Mouse (Mus musculus): Measurements from ENCODE around the gene Ppia. TPM values are rescaled to one million over a fixed set of nuclear protein-coding genes. Genes with fewer than 3 reads are reported as not detected.

Gene Ppia
- polyA plus RNA-seq, 1 experiment from 2014 or later, result 4,780 TPM

- DNase-seq (ENCODE audit: low spot score) (no peak), ATAC-seq (ENCODE audit: insufficient read depth, low FRiP score, low TSS enrichment) (no peak)
- Histone ChIP-seq H3K4me3 (ENCODE audit: low read depth, low read length) (no peak overlapping the region), H3K27me3 (ENCODE audit: control insufficient read depth, insufficient read depth, low read length) (no peaks in the 10 kb centered on the region), H3K4me1 (ENCODE audit: control insufficient read depth, insufficient read depth, low read length) (no peaks in the 10 kb centered on the region), H3K9me3 (ENCODE audit: control insufficient read depth, low read length) (no peaks in the 10 kb centered on the region), H3K9ac (ENCODE audit: low read length) (no peak overlapping the region), H3K4me2 (ENCODE audit: low read depth) (no peak overlapping the region), H3K27ac (ENCODE audit: low read depth, low read length) (no peak overlapping the region), H3K36me3 (ENCODE audit: control insufficient read depth, insufficient read depth, low read length) (no peaks in the 10 kb centered on the region)
- 90% methylated on average over 6 of the region's 6 CpGs for WGBS
Observed at GRCm38 (mm10) chr11:6463159-6463837, 48.1 kb downstream of the Ppia start.

- Histone ChIP-seq H3K4me3 (ENCODE audit: low read depth, low read length) (no peak overlapping the region), H3K27ac (ENCODE audit: low read depth, low read length) (no peak overlapping the region), H3K36me3 (ENCODE audit: control insufficient read depth, insufficient read depth, low read length) (no peaks in the 10 kb centered on the region), H3K4me1 (ENCODE audit: control insufficient read depth, insufficient read depth, low read length) (no peaks in the 10 kb centered on the region), H3K27me3 (ENCODE audit: control insufficient read depth, insufficient read depth, low read length) (no peaks in the 10 kb centered on the region), H3K9me3 (ENCODE audit: control insufficient read depth, low read length) (no peaks in the 10 kb centered on the region), H3K9ac (ENCODE audit: low read length) (no peak overlapping the region), H3K4me2 (ENCODE audit: low read depth) (no peak overlapping the region)
- DNase-seq (ENCODE audit: low spot score), result peak; percentile 77
- 42% methylated on average over 4 of the region's 4 CpGs for WGBS
- peak; percentile 53; the same call in 1 of the 2 replicates for ATAC-seq (ENCODE audit: insufficient read depth, low FRiP score, low TSS enrichment)
Observed at GRCm38 (mm10) chr11:6465122-6465521, 49.9 kb downstream of the Ppia start.

GRCm38 (mm10) chr11:6468541-6468940 lies 53.3 kb downstream of the Ppia start:
- H3K9me3 ChIP-seq (ENCODE audit: control insufficient read depth, low read length), result no peaks in the 10 kb centered on the region

More at GRCm38 (mm10) chr11:6468541-6468940, 53.3 kb downstream of the Ppia start:
- Histone ChIP-seq H3K4me1 (ENCODE audit: control insufficient read depth, insufficient read depth, low read length) (peaks cover 15% of the 10 kb centered on the region), H3K4me2 (ENCODE audit: low read depth) (no peak overlapping the region), H3K36me3 (ENCODE audit: control insufficient read depth, insufficient read depth, low read length) (no peaks in the 10 kb centered on the region), H3K27ac (ENCODE audit: low read depth, low read length) (no peak overlapping the region), H3K27me3 (ENCODE audit: control insufficient read depth, insufficient read depth, low read length) (no peaks in the 10 kb centered on the region), H3K4me3 (ENCODE audit: low read depth, low read length) (no peak overlapping the region), H3K9ac (ENCODE audit: low read length) (no peak overlapping the region)
- ATAC-seq (ENCODE audit: insufficient read depth, low FRiP score, low TSS enrichment), result no peak
- 92% methylated on average over 2 of the region's 2 CpGs for WGBS
- DNase-seq (ENCODE audit: low spot score), result no peak

Small RNA genes lying within 50 kb of the gene (microRNA-seq; reads per million reads assigned to microRNA genes)
- 0.78 reads per million for gene Mir7651

Other genes with a start within 250 kb of the Ppia start
- gene A730071L15Rik, start 215.4 kb upstream of the Ppia start, polyA plus RNA-seq (2014; fragmentation: Nextera tagmentation; extraction: Ambion mirVana), result 0.58 and 0.70 TPM in 2 replicates
- 50.9 and 52.0 TPM in 2 replicates for gene Nudcd3, start 215.0 kb upstream of the Ppia start, polyA plus RNA-seq (2014; fragmentation: Nextera tagmentation; extraction: Ambion mirVana)
- gene Npc1l1, start 185.3 kb upstream of the Ppia start, polyA plus RNA-seq (2014; fragmentation: Nextera tagmentation; extraction: Ambion mirVana), result not detected in 2 replicates
- gene Ddx56, start 147.7 kb upstream of the Ppia start, polyA plus RNA-seq (2014; fragmentation: Nextera tagmentation; extraction: Ambion mirVana), result 105 and 107 TPM in 2 replicates
- 145 and 154 TPM in 2 replicates for gene Tmed4, start 140.6 kb upstream of the Ppia start, polyA plus RNA-seq (2014; fragmentation: Nextera tagmentation; extraction: Ambion mirVana)
- gene Ogdh, start 123.8 kb upstream of the Ppia start, polyA plus RNA-seq (2014; fragmentation: Nextera tagmentation; extraction: Ambion mirVana), result 93.0 and 104 TPM in 2 replicates
- gene Zmiz2, start 26.4 kb upstream of the Ppia start, polyA plus RNA-seq (2014; fragmentation: Nextera tagmentation; extraction: Ambion mirVana), result 23.4 and 25.4 TPM in 2 replicates
- gene H2afv, start 29.0 kb downstream of the Ppia start, polyA plus RNA-seq (2014; fragmentation: Nextera tagmentation; extraction: Ambion mirVana), result 762 and 797 TPM in 2 replicates
- gene Purb, start 60.5 kb downstream of the Ppia start, polyA plus RNA-seq (2014; fragmentation: Nextera tagmentation; extraction: Ambion mirVana), result 12.9 and 13.9 TPM in 2 replicates
- gene Myo1g, start 105.5 kb downstream of the Ppia start, polyA plus RNA-seq (2014; fragmentation: Nextera tagmentation; extraction: Ambion mirVana), result 0.81 and 0.85 TPM in 2 replicates
- 95.8 and 103 TPM in 2 replicates for gene Ccm2, start 131.4 kb downstream of the Ppia start, polyA plus RNA-seq (2014; fragmentation: Nextera tagmentation; extraction: Ambion mirVana)
- 46.5 and 50.1 TPM in 2 replicates for gene Nacad, start 190.6 kb downstream of the Ppia start, polyA plus RNA-seq (2014; fragmentation: Nextera tagmentation; extraction: Ambion mirVana)
- gene Tbrg4, start 210.6 kb downstream of the Ppia start, polyA plus RNA-seq (2014; fragmentation: Nextera tagmentation; extraction: Ambion mirVana), result 41.0 and 43.4 TPM in 2 replicates
- gene Wap, start 223.2 kb downstream of the Ppia start, polyA plus RNA-seq (2014; fragmentation: Nextera tagmentation; extraction: Ambion mirVana), result not detected in 2 replicates
- gene Ramp3, start 243.1 kb downstream of the Ppia start, polyA plus RNA-seq (2014; fragmentation: Nextera tagmentation; extraction: Ambion mirVana), result 9.3 and 11.8 TPM in 2 replicates